Mouse (Mus musculus) T-helper 2 cell (primary cell): ENCODE data around the gene Mthfd2.

Experiments used
- in situ Hi-C: fragments of 300-600 bp; cut with MboI, MseI; formaldehyde crosslinking; loops from one replicate; pipeline ENCODE4 v1.15.1; 2025; ENCODE audit warnings: high pct_unique_total_duplicates

Gene Mthfd2

GRCm38 (mm10) chr6:83341387-83341786 lies 15.7 kb upstream of the Mthfd2 start:
- in situ Hi-C loops: no loop called here

GRCm38 (mm10) chr6:83327591-83328190 lies 2.0 kb upstream of the Mthfd2 start:
- in situ Hi-C loops: no loop called here

GRCm38 (mm10) chr6:83326761-83327160 lies 1.1 kb upstream of the Mthfd2 start:
- in situ Hi-C loops: no loop called here

- in situ Hi-C loops: no loop called here
Measured at GRCm38 (mm10) chr6:83326394-83326736, 657 bp upstream of the Mthfd2 start.

GRCm38 (mm10) chr6:83323652-83324419 lies 1.9 kb downstream of the Mthfd2 start:
- in situ Hi-C loops: no loop called here

GRCm38 (mm10) chr6:83322794-83323193 lies 2.9 kb downstream of the Mthfd2 start:
- in situ Hi-C loops: no loop called here

- in situ Hi-C loops: no loop called here
Measured at GRCm38 (mm10) chr6:83321927-83322326, 3.8 kb downstream of the Mthfd2 start.

- in situ Hi-C loops: no loop called here
Measured at GRCm38 (mm10) chr6:83317108-83317741, 8.5 kb downstream of the Mthfd2 start.

- in situ Hi-C loops: no loop called here
Measured at GRCm38 (mm10) chr6:83316022-83316421, 9.7 kb downstream of the Mthfd2 start.

- in situ Hi-C loops: no loop called here
Measured at GRCm38 (mm10) chr6:83315293-83315692, 10.4 kb downstream of the Mthfd2 start.

GRCm38 (mm10) chr6:83312514-83312913 lies 13.2 kb downstream of the Mthfd2 start:
- in situ Hi-C loops: no loop called here

GRCm38 (mm10) chr6:83312021-83312420 lies 13.7 kb downstream of the Mthfd2 start:
- in situ Hi-C loops: no loop called here

GRCm38 (mm10) chr6:83311206-83311605 lies 14.5 kb downstream of the Mthfd2 start:
- in situ Hi-C loops: no loop called here

GRCm38 (mm10) chr6:83309017-83309416 lies 16.7 kb downstream of the Mthfd2 start:
- in situ Hi-C loops: no loop called here

- in situ Hi-C loops: no loop called here
Measured at GRCm38 (mm10) chr6:83302264-83302663, 23.4 kb downstream of the Mthfd2 start.

GRCm38 (mm10) chr6:83301294-83301693 lies 24.4 kb downstream of the Mthfd2 start:
- in situ Hi-C loops: no loop called here

GRCm38 (mm10) chr6:83300447-83301229 lies 25.1 kb downstream of the Mthfd2 start:
- in situ Hi-C loops: no loop called here

- in situ Hi-C loops: loop anchor here (5.0 kb wide), 1 partner anchor 283 kb away; no protein-coding TSS in a partner anchor
Measured at GRCm38 (mm10) chr6:83280256-83280955, 45.3 kb downstream of the Mthfd2 start.

- in situ Hi-C loops: loop anchor here (5.0 kb wide), 1 partner anchor 67 kb away; no protein-coding TSS in a partner anchor
Measured at GRCm38 (mm10) chr6:83278881-83279280, 46.8 kb downstream of the Mthfd2 start.

GRCm38 (mm10) chr6:83277151-83277550 lies 48.6 kb downstream of the Mthfd2 start:
- in situ Hi-C loops: loop anchor here (5.0 kb wide), 1 partner anchor 65 kb away; no protein-coding TSS in a partner anchor

GRCm38 (mm10) chr6:83273733-83274132 lies 52.0 kb downstream of the Mthfd2 start:
- in situ Hi-C loops: no loop called here
